Mouse (Mus musculus) C2C12 (cell line): ENCODE results near the gene Bckdhb.

ENCODE experiments used
- CEBPB ChIP-seq: IDR thresholded peaks from one replicate; pipeline ENCODE4 v1.6.1; 2011; ENCODE audit warnings: low read depth, mild to moderate bottlenecking, control low read depth, moderate library complexity
- CTCF ChIP-seq: IDR thresholded peaks from one replicate; pipeline ENCODE4 v1.5.1; 2011; ENCODE audit not compliant: control insufficient read depth, insufficient read depth, insufficient read length
- FOSL1 ChIP-seq: IDR thresholded peaks from one replicate; pipeline ENCODE4 v1.8.0; 2011; ENCODE audit warnings: mild to moderate bottlenecking, low read length; ENCODE audit not compliant: poor library complexity, insufficient read depth, severe bottlenecking
- MAX ChIP-seq: IDR thresholded peaks from one replicate; pipeline ENCODE4 v1.6.1; 2011; ENCODE audit warnings: mild to moderate bottlenecking, control low read depth
- MYOD1 ChIP-seq: IDR thresholded peaks from one replicate; pipeline ENCODE4 v1.6.1; 2011; ENCODE audit warnings: low read depth; ENCODE audit not compliant: control insufficient read depth, insufficient read length
- MYOG ChIP-seq: IDR thresholded peaks from one replicate; pipeline ENCODE4 v1.6.1; 2011; ENCODE audit not compliant: control insufficient read depth, insufficient read length; ENCODE audit errors: extremely low read depth
- USF1 ChIP-seq: IDR thresholded peaks from one replicate; pipeline ENCODE4 v1.6.1; 2011; ENCODE audit warnings: low read depth, mild to moderate bottlenecking, control low read depth, moderate library complexity

DNA sequence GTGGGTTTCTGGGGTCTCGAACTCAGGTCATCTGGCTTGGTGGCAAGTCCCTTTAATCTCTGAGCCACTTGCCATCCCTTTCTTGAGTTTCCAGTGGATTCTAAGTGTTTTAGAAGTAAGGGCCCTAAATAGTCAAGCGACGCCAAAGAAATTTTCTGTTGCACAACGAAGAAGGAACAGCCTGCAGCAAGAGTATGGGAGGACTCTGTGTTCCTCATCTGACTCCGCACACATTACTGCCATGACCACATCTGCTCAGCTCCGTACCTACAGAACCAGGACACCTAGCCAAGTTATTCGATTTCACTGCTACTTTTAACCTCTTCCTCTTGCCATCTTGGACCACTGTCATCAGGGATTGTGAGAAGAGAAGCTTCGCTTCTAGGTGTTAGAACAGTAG lies 168.0 kb downstream of the Bckdhb start:
- TF ChIP-seq CTCF (no peak), USF1 (no peak), MAX (no peak), MYOG (no peak), CEBPB (no peak), MYOD1 (no peak), FOSL1 (no peak)
